Mouse (Mus musculus) heart, adult 11 months (tissue): ENCODE measurements at regions not wholly inside any gene's neighbourhood (a gene's known extent, or its start where the extent isn't known, plus 50 kb on each side); places are given as distances from the start of the nearest gene placed in this dataset.
"Not testable (repeated sequence)": the region's sequence is repeated elsewhere in the genome, so short reads cannot be mapped to it uniquely, and the experiment has no call there.

ENCODE experiments used
- DNase-seq: peaks from one replicate; pipeline ENCODE4 v3.0.0; 2022

DNA sequence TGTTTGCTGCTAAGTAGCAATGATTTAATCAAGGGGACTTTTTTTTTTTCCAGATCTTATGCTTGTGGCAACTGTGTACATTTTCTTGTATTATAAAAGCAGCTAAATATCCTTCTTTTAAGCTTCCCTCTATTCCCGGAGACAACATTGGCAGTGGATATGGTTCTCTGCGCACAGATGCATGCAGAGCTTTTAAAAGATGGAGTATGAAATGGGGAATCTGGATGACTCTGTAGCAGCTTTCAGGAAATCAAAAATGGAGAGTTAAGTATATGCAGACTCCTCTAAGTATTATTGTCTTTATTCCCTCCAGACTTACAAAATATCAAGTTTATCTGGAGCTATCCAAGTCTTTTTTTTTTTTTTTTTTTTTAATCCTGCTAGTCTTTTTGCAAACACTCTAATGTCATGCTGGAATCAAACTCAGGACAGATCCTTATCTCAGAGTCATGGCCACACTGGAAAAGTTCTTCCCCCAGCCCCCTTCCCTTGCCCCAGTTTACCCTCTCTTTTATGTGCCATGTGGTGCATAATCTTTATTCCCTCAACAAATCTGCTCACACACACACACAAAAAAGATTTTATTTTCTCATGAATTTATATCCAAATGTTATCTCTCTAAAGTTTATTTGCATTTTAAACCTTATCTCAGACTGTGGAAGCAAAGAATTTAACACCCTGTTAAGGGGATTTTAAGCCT is 1080.3 kb upstream of the Cdh6 start:
- no peak for DNase-seq

DNA sequence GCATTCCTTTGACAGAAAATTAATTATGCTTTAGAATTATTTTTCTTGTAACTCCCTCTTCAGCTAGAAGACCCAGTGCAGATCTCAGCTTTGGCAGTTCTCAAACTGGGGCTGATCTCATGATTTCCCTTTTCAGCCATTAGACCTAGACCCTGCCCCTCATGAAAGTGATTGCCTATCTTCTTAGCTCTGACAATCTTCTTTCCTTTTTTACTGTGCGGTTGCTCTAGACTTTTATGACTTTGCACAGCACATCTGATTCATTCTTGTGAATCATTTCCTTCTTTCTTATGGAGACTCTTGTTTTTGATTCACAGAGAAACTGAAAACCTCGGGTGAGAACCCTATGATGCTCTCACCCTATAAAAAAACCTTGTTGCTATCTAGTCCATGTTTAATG is 1078.3 kb upstream of the Cdh6 start:
- DNase-seq: no peak

DNA sequence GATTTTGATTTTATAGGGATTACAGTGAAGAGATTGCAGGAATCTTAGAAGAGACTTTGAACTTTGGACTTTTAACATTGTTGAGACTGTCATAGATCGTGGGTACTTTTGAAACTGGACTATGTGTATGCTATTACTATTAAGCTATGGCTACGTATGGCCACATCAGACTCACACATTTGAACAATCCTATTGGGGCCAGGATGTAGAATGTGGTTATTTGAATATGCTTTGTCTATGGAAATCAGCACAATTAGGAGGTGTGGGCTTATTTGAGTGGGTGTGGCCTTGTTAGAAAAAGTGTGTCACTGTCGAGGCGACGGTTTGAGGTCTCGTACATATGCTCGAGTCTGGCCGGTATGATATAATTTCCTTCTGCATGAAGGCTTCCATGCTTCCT is 1041.8 kb upstream of the Cdh6 start:
- no peak for DNase-seq

DNA sequence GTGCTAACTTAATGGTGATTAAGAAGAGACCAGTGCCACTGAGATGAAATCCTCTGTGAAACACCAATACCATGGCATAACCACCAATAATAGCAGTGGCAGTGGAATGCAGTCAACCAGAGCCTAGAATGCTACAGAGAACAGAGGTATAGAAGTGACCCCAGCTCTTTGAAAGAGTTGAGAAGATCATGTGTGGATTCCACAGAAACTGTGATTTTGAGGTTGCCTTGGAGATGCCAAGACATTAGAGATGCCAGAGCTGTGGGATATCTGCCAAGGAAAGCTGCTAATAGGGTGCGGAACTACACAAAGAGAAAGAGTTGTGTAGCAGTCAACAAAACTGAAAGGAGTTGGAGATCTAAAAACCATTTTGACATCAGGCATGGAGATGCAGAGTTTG is 1041.3 kb upstream of the Cdh6 start:
- peak; percentile 29 for DNase-seq

DNA sequence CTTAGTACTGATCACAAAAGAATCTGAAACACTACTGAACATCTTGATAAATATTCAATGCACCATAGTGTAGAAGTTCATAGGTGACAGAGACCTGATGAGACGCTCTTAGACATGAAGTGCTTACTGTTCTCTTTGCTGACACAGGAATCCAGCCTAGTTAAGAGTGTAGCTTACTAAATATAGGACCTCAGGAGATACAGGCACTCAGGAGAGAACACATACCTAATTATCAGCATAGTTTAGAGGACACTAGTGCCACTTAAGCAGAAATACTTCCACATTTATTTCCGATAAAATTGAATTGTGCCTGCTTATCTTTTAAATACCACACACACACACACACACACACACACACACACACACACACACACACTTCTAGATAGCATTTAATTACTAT is 1004.0 kb upstream of the Cdh6 start:
- DNase-seq: no peak

DNA sequence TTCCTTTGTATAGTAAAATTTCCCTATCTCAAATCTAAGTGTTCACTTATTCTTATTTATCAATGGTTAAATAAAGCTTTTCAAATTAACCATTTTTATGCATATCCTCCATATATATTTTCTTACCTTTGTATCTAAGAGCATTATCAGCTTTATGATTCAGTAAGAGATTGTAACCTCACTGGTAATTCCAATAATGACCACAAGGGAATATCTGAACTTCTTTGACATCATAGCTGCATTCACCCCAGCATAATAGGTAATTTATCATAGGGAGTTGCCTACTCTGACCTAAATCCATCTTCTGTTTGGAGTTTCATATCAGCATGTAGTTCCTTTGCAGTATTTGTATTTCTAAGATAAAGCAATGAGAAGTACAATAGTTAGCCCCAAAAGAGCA is 963.9 kb upstream of the Cdh6 start:
- DNase-seq: no peak

DNA sequence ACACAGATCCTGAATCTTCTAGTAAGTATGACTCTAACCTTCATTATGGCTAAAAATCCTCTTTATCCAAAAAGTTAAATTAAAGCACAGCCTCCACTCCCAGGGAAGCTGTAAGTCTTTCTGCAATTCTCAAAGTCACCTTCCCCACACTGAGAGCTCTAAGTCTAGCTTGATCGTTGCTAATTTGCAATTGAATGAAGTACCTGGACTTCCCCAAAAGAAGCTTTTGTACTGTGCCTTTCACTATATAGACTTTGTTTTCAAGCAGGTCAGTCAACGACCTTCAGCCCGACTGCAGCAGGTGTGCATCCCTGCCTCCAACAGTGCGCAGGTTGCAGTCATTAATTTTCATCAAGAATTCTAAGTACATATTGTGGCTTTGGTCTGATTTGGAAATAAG is 950.4 kb upstream of the Cdh6 start:
- no peak for DNase-seq

DNA sequence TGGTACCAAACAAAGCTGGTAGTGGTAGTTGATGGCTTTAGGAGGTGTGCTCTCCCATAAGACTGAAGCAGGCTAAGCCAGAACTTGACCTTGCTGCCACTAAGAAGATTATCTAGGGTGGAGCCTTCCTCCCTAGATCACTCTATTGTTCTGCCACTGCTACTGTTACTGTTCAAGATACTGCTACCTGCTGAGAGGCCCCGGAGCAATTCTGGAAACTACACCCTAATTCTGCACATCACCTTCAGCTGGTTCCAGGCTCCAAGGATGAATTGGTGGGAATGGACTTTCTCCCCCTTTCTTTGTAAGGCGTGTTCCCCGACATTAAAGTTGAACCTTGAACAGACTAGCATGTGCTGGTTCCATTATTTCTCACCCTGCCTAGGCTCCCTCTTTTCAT is 944.8 kb upstream of the Cdh6 start:
- DNase-seq: not testable (repeated sequence)

DNA sequence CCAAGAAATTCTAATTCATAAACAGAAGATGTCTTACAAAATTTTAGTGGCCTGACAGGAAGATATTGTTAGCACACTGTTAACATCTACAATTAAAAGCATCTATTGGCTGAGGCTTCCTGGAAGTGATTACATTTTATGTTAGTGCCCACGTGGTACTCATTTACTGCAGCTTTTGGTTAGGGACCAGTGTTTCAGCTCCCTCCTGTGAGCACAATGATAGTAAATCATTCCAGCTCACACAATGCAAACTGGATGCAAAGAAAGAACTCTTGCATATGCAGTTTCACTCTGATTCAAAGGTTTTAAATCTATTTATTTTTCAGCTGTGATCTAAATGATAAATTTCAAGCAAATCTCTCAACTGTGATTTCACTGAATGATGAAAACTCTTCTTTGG is 928.3 kb upstream of the Cdh6 start:
- no peak for DNase-seq

DNA sequence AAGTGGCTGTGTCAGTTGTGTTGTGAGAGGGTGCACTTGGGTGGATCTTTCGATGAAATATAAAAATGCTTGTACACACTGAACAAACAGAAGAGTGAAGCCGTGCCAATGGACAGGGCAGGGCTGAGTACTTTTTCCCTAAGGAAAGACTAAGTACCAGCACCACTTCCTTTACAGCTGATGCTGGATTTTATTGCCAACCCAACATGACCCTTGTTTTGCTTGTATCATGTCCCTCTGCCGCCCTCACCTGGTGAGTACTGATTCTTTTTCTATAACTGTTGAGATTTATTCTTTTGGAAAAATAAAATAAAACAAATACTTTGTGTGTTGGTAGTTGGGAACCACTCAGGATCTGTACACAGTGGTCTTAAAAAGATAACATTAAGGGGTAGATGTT is 878.4 kb upstream of the Cdh6 start:
- DNase-seq: no peak
